Mouse (Mus musculus) spleen, postnatal 36 days (tissue): ENCODE results near the gene Anapc4.

Source experiments
- DNase-seq, 2 experiments: peaks; one replicate each; pipeline ENCODE4 v3.0.0; 2022; ENCODE audit warnings: low spot score in 2 of 2, mixed read lengths in 1 of 2

The Anapc4 gene

GRCm38 (mm10) chr5:52868918-52869703 is 35.3 kb downstream of the Anapc4 start:
- no peak for DNase-seq

GRCm38 (mm10) chr5:52871461-52871860 is 37.6 kb downstream of the Anapc4 start:
- no peak for DNase-seq

- DNase-seq, result no peak
Observed at GRCm38 (mm10) chr5:52871986-52872385, 38.2 kb downstream of the Anapc4 start.

- DNase-seq, result peak; percentile 25 to 27
Observed at GRCm38 (mm10) chr5:52878847-52879246, 45.0 kb downstream of the Anapc4 start.

GRCm38 (mm10) chr5:52879926-52880325 is 46.1 kb downstream of the Anapc4 start:
- no peak for DNase-seq

- DNase-seq, result no peak
Observed at GRCm38 (mm10) chr5:52882446-52882845, 48.6 kb downstream of the Anapc4 start.

- peak; percentile 16 to 21 for DNase-seq
Observed at GRCm38 (mm10) chr5:52887085-52887484, 53.3 kb downstream of the Anapc4 start.

- no peak for DNase-seq
Observed at GRCm38 (mm10) chr5:52889919-52890318, 56.1 kb downstream of the Anapc4 start.

GRCm38 (mm10) chr5:52891949-52892835 is 58.4 kb downstream of the Anapc4 start:
- no peak for DNase-seq

GRCm38 (mm10) chr5:52893938-52894337 is 60.1 kb downstream of the Anapc4 start:
- DNase-seq, result no peak

- no peak for DNase-seq
Observed at GRCm38 (mm10) chr5:52904246-52904645, 70.4 kb downstream of the Anapc4 start.

GRCm38 (mm10) chr5:52904671-52905070 is 70.9 kb downstream of the Anapc4 start:
- DNase-seq, result no peak

- no peak for DNase-seq
Observed at GRCm38 (mm10) chr5:52908246-52908645, 74.4 kb downstream of the Anapc4 start.

- DNase-seq, result peak; percentile 10 to 15
Observed at GRCm38 (mm10) chr5:52910159-52910591, 76.4 kb downstream of the Anapc4 start.

GRCm38 (mm10) chr5:52911286-52911870 is 77.6 kb downstream of the Anapc4 start:
- DNase-seq, result no peak

GRCm38 (mm10) chr5:52913711-52914110 is 79.9 kb downstream of the Anapc4 start:
- DNase-seq, result no peak

GRCm38 (mm10) chr5:52916186-52916585 is 82.4 kb downstream of the Anapc4 start:
- DNase-seq, result no peak
